Mouse (Mus musculus) gastrocnemius, postnatal 4 days (tissue): ENCODE measurements around the gene Adh7. TPM values are rescaled to one million over a fixed set of nuclear protein-coding genes. Genes with fewer than 3 reads are reported as not detected.

ENCODE experiments used
- DNase-seq, 2 experiments: peaks; one replicate each; pipeline ENCODE4 v3.0.0; 2021 to 2022; ENCODE audit warnings: low spot score in 2 of 2, mixed read lengths in 2 of 2
- total RNA-seq, 2 experiments: library from RNA; stranded (reverse); gene quantifications; 2 replicates each; pipeline ENCODE4 v1.2.3; 2021

Gene Adh7
- total RNA-seq, 2 experiments from 2014 or later, result 0.47 to 0.52 TPM

GRCm38 (mm10) chr3:138251156-138251555 is 33.6 kb downstream of the Adh7 start:
- no peak for DNase-seq

GRCm38 (mm10) chr3:138254205-138254604 is 36.6 kb downstream of the Adh7 start:
- no peak for DNase-seq

GRCm38 (mm10) chr3:138255366-138255765 is 37.8 kb downstream of the Adh7 start:
- DNase-seq, result no peak

GRCm38 (mm10) chr3:138255780-138256550 is 38.4 kb downstream of the Adh7 start:
- no peak for DNase-seq

- DNase-seq, result no peak
Observed at GRCm38 (mm10) chr3:138260721-138261669, 43.4 kb downstream of the Adh7 start, which contains the start of gene Adh1. Gene Adh1, plus strand, starts transcription at chr3:138260991.

- DNase-seq, result no peak
Observed at GRCm38 (mm10) chr3:138262568-138262967, 45.0 kb downstream of the Adh7 start.

GRCm38 (mm10) chr3:138263154-138263930 is 45.8 kb downstream of the Adh7 start:
- no peak for DNase-seq

GRCm38 (mm10) chr3:138264648-138265047 is 47.1 kb downstream of the Adh7 start:
- DNase-seq, result no peak

- DNase-seq, result no peak
Observed at GRCm38 (mm10) chr3:138270507-138270906, 52.9 kb downstream of the Adh7 start.

GRCm38 (mm10) chr3:138271297-138271696 is 53.7 kb downstream of the Adh7 start:
- DNase-seq, result no peak

- DNase-seq, result no peak
Observed at GRCm38 (mm10) chr3:138273080-138273479, 55.5 kb downstream of the Adh7 start.

- DNase-seq, result no peak
Observed at GRCm38 (mm10) chr3:138275100-138275499, 57.5 kb downstream of the Adh7 start.

- DNase-seq, result no peak
Observed at GRCm38 (mm10) chr3:138282556-138282955, 65.0 kb downstream of the Adh7 start.

Other genes starting within 250 kb of the Adh7 start
- gene Dapp1, start 236.2 kb upstream of the Adh7 start, total RNA-seq, result 1 to 10 TPM; 2.6 to 3.4 TPM
- gene 1110002E22Rik, start 152.7 kb upstream of the Adh7 start, total RNA-seq, result 100 to 1,000 TPM; 145 to 167 TPM
- 1 to 10 TPM; 1.7 to 1.9 TPM for gene Gm5105, start 150.4 kb upstream of the Adh7 start, total RNA-seq
- 1 to 10 TPM; 3.5 to 4.9 TPM for gene Trmt10a, start 74.3 kb upstream of the Adh7 start, total RNA-seq
- 1 to 10 TPM; 3.9 to 4.2 TPM for gene Mttp, start 72.8 kb upstream of the Adh7 start, total RNA-seq
- not detected for gene 4930579F01Rik, start 23.9 kb upstream of the Adh7 start, total RNA-seq
- 10 to 100 TPM; 28.8 to 29.3 TPM for gene Adh1, start 43.2 kb downstream of the Adh7 start, total RNA-seq
- gene Adh6a, start 95.5 kb downstream of the Adh7 start, total RNA-seq, result not detected
- gene Adh6b, start 124.0 kb downstream of the Adh7 start, total RNA-seq, result under 1 TPM; 0.12 to 0.52 TPM
- gene Adh4, start 197.7 kb downstream of the Adh7 start, total RNA-seq, result not detected
- 10 to 100 TPM; 74.4 to 80.7 TPM for gene Adh5, start 225.3 kb downstream of the Adh7 start, total RNA-seq